Mouse (Mus musculus) small intestine, adult 2 months (tissue): ENCODE data around the gene Ccndbp1.

Source experiments
- CTCF ChIP-seq: fragments of 200-500 bp; IDR thresholded peaks from 2 replicates; pipeline ENCODE4 v1.5.1; 2012; ENCODE audit warnings: low read depth, mild to moderate bottlenecking, control low read depth, inconsistent platforms, low read length, moderate library complexity, mixed read lengths; ENCODE audit not compliant: insufficient replicate concordance, insufficient read length; ENCODE audit errors: extremely low read depth
- POLR2A ChIP-seq: fragments of 200-500 bp; IDR thresholded peaks from 2 replicates; pipeline ENCODE4 v1.6.1; 2012; ENCODE audit warnings: low read depth, mild to moderate bottlenecking, control low read depth, inconsistent platforms, low read length, moderate library complexity

GRCm38 (mm10) chr2:121061315-121061714 lies 53.1 kb downstream of the Ccndbp1 start:
- TF ChIP-seq CTCF (no peak), POLR2A (no peak)
